Mouse (Mus musculus) kidney, postnatal 0 days (tissue): ENCODE data around the gene Cuta. TPM values are rescaled to one million over a fixed set of nuclear protein-coding genes. Genes with fewer than 3 reads are reported as not detected.

Experiments
- ATAC-seq: fragments of 200-750 bp; cut with Nextera tagmentation; replicated peaks from 2 replicates; pipeline ENCODE4 v1.8.0; 2017; ENCODE audit warnings: low read depth, moderate number of reproducible peaks, moderate TSS enrichment, moderate library complexity; ENCODE audit not compliant: low FRiP score
- DNase-seq: peaks from one replicate; pipeline ENCODE4 v3.0.0-alpha.2; 2016; ENCODE audit warnings: low spot score
- H3K27ac ChIP-seq: fragments of 300-500 bp; sonication (generic); 2 replicates; pipeline ENCODE4 v1.5.1; 2014; ENCODE audit warnings: mild to moderate bottlenecking
- H3K27me3 ChIP-seq: fragments of 300-500 bp; sonication (generic); 2 replicates; pipeline ENCODE4 v1.6.1; 2014; ENCODE audit warnings: low read length, mixed read lengths; ENCODE audit not compliant: insufficient read depth
- H3K36me3 ChIP-seq: fragments of 300-500 bp; sonication (generic); 2 replicates; pipeline ENCODE4 v1.6.1; 2014; ENCODE audit warnings: low read length, mixed read lengths; ENCODE audit not compliant: insufficient read depth
- H3K4me1 ChIP-seq: fragments of 300-500 bp; sonication (generic); replicated peaks from 2 replicates; pipeline ENCODE4 v1.6.1; 2014; ENCODE audit warnings: antibody characterized with exemption, low read length, mixed read lengths; ENCODE audit not compliant: insufficient read depth
- H3K4me2 ChIP-seq: fragments of 300-500 bp; sonication (generic); 2 replicates; pipeline ENCODE4 v1.6.1; 2014; ENCODE audit warnings: mild to moderate bottlenecking, low read length, moderate library complexity, mixed read lengths
- H3K4me3 ChIP-seq: fragments of 300-500 bp; sonication (generic); replicated peaks from 2 replicates; pipeline ENCODE4 v1.5.1; 2014; ENCODE audit warnings: low read depth, low read length
- H3K9ac ChIP-seq: fragments of 300-500 bp; sonication (generic); 2 replicates; pipeline ENCODE4 v1.6.1; 2014; ENCODE audit warnings: low read depth, low read length
- H3K9me3 ChIP-seq: fragments of 300-500 bp; sonication (generic); replicated peaks from 2 replicates; pipeline ENCODE4 v1.6.1; 2016; ENCODE audit warnings: low read length, inconsistent platforms, mixed read lengths
- CTCF ChIP-seq: IDR thresholded peaks from 2 replicates; pipeline ENCODE4 v1.5.1; 2016; ENCODE audit warnings: antibody characterized with exemption, low read depth, mild to moderate bottlenecking, moderate library complexity
- WGBS: fragments of 180-500 bp; shearing (Covaris S2); extraction: QIAGEN DNeasy Blood & Tissue Kit; methylation state at CpG from one replicate; pipeline ENCODE4 v1.1.7; 2014; 5-methylcytosine and 5-hydroxymethylcytosine counted together
- polyA plus RNA-seq: library from polyadenylated mRNA; unstranded; fragments of >200 nt; fragmentation: Nextera tagmentation; extraction: Ambion mirVana; gene quantifications from 2 replicates; pipeline ENCODE4 v1.2.1, GENCODE M21; 2015

The Cuta gene
- polyA plus RNA-seq, 1 experiment from 2014 or later, result 227 TPM

GRCm38 (mm10) chr17:26975415-26975814 lies 36.0 kb upstream of the Cuta start:
- H3K27me3 ChIP-seq, result no peaks in the 10 kb centered on the region
- H3K9ac ChIP-seq, result no peak overlapping the region
- no peak for ATAC-seq
- DNase-seq, result no peak
- H3K4me2 ChIP-seq, result no peak overlapping the region
- no peak overlapping the region for H3K27ac ChIP-seq
- H3K4me3 ChIP-seq, result no peak overlapping the region
- no peaks in the 10 kb centered on the region for H3K9me3 ChIP-seq
- peaks cover 13% of the 10 kb centered on the region for H3K36me3 ChIP-seq
- peaks cover 17% of the 10 kb centered on the region for H3K4me1 ChIP-seq
- peak; percentile 57 for TF ChIP-seq CTCF

- 0 out of 2 replicates have a peak overlapping the region, but pooled peaks have one; percentile 80 for H3K4me3 ChIP-seq
Measured at GRCm38 (mm10) chr17:26974547-26974946, 35.2 kb upstream of the Cuta start.

GRCm38 (mm10) chr17:26972703-26973574 lies 33.6 kb upstream of the Cuta start, which contains the start of gene Zbtb9:
Zbtb9 (plus strand) TSS chr17:26973167.
- H3K4me2 ChIP-seq, result peak within 1 kb of the TSS; percentile 88
- H3K4me3 ChIP-seq, result peak within 1 kb of the TSS; percentile 80
- WGBS, result under 1% methylated on average over 73 of the region's 75 CpGs
- no peak for TF ChIP-seq CTCF
- no peaks in the 10 kb centered on the region for H3K9me3 ChIP-seq
- no peaks in the 10 kb centered on the region for H3K27me3 ChIP-seq
- H3K9ac ChIP-seq, result peak within 1 kb of the TSS; percentile 79
- H3K4me1 ChIP-seq, result peaks cover 17% of the 10 kb centered on the region
- peak within 1 kb of the TSS; percentile 86 for H3K27ac ChIP-seq
- H3K36me3 ChIP-seq, result peaks cover 10% of the 10 kb centered on the region; the same call in 1 of the 2 replicates
- ATAC-seq (peak; percentile 99), DNase-seq (peak; percentile 99)

More at GRCm38 (mm10) chr17:26974547-26974946, 35.2 kb upstream of the Cuta start:
- ATAC-seq (no peak), DNase-seq (no peak)
- TF ChIP-seq CTCF, result no peak
- no peaks in the 10 kb centered on the region for H3K9me3 ChIP-seq
- H3K9ac ChIP-seq, result no peak overlapping the region
- peaks cover 17% of the 10 kb centered on the region for H3K4me1 ChIP-seq
- peaks cover 13% of the 10 kb centered on the region for H3K36me3 ChIP-seq
- H3K27ac ChIP-seq, result no peak overlapping the region
- H3K27me3 ChIP-seq, result no peaks in the 10 kb centered on the region
- 92% methylated on average over 15 of the region's 15 CpGs for WGBS
- no peak overlapping the region for H3K4me2 ChIP-seq

GRCm38 (mm10) chr17:26972107-26972506 lies 32.7 kb upstream of the Cuta start:
- H3K27ac ChIP-seq, result peak overlapping the region; percentile 86
- no peak for TF ChIP-seq CTCF
- ATAC-seq (no peak), DNase-seq (no peak)
- no peaks in the 10 kb centered on the region for H3K27me3 ChIP-seq
- H3K4me2 ChIP-seq, result peak overlapping the region; percentile 88
- 2% methylated on average over 3 of the region's 3 CpGs for WGBS
- peaks cover 7% of the 10 kb centered on the region; the same call in 1 of the 2 replicates for H3K36me3 ChIP-seq
- peaks cover 17% of the 10 kb centered on the region for H3K4me1 ChIP-seq
- no peaks in the 10 kb centered on the region for H3K9me3 ChIP-seq
- H3K4me3 ChIP-seq, result peak overlapping the region; percentile 80
- H3K9ac ChIP-seq, result peak overlapping the region; percentile 79

GRCm38 (mm10) chr17:26971247-26971905 lies 32.0 kb upstream of the Cuta start:
- WGBS, result 58% methylated on average over 7 of the region's 8 CpGs
- no peak for TF ChIP-seq CTCF
- Histone ChIP-seq H3K4me2 (peak overlapping the region; percentile 88; the same call in 1 of the 2 replicates), H3K27ac (no peak overlapping the region), H3K4me3 (no peak overlapping the region), H3K9me3 (no peaks in the 10 kb centered on the region), H3K27me3 (no peaks in the 10 kb centered on the region), H3K36me3 (peaks cover 3% of the 10 kb centered on the region; the same call in 1 of the 2 replicates), H3K4me1 (peaks cover 17% of the 10 kb centered on the region), H3K9ac (peak overlapping the region; percentile 15; the same call in 1 of the 2 replicates)
- DNase-seq, result no peak
- ATAC-seq, result no peak

GRCm38 (mm10) chr17:26970221-26970620 lies 30.9 kb upstream of the Cuta start:
- no peak overlapping the region for H3K9ac ChIP-seq
- no peak overlapping the region for H3K4me3 ChIP-seq
- DNase-seq, result no peak
- no peak for TF ChIP-seq CTCF
- 86% methylated on average over 12 of the region's 12 CpGs for WGBS
- 0 out of 2 replicates have a peak, but pooled peaks cover 4% of the 10 kb centered on the region for H3K36me3 ChIP-seq
- H3K27me3 ChIP-seq, result no peaks in the 10 kb centered on the region
- ATAC-seq, result no peak
- H3K4me1 ChIP-seq, result peaks cover 17% of the 10 kb centered on the region
- no peak overlapping the region for H3K27ac ChIP-seq
- no peaks in the 10 kb centered on the region for H3K9me3 ChIP-seq
- no peak overlapping the region for H3K4me2 ChIP-seq
